ENCODE assay signal across 12 mouse cellular contexts in genomic region chr2:174285921-174286470, GRCm38 (mm10). TPM values are rescaled to one million over a fixed set of nuclear protein-coding genes. Genes with fewer than 3 reads are reported as not detected.
DNase-seq lines count a peak whose midpoint lies in the region; ATAC-seq and TF ChIP-seq lines count a peak whose summit lies in the region.
"Had no signal": no experiment of that assay in that cellular context is flagged by ENCODE, and none has a peak within 500 bp of the region (broad histone marks: within the 10 kb centered on the region; RNA-seq: fewer than 3 reads in every experiment).

No protein-coding gene starts in this region.

- peaks cover 37% of the 10 kb centered on the region for H3K36me3 ChIP-seq in heart, postnatal 0 days (replicated peaks; ENCODE audit: control insufficient read depth, insufficient read depth, low read length)
- H3K36me3 ChIP-seq in embryonic facial prominence, embryonic 11.5 days (replicated peaks; ENCODE audit: control insufficient read depth, insufficient read depth, low read depth, low read length) = peaks cover 28% of the 10 kb centered on the region
- H3K36me3 ChIP-seq in hindbrain, embryonic 16.5 days (ENCODE audit: control insufficient read depth, insufficient read depth, low read length) = peaks cover 34% of the 10 kb centered on the region
- H3K36me3 ChIP-seq in midbrain, embryonic 16.5 days (ENCODE audit: control insufficient read depth, insufficient read depth, low read length) = peaks cover 40% of the 10 kb centered on the region

- peaks cover 50% of the 10 kb centered on the region for H3K27me3 ChIP-seq in heart, postnatal 0 days (ENCODE audit: control insufficient read depth, insufficient read depth, low read length)
- H3K27me3 ChIP-seq in embryonic facial prominence, embryonic 11.5 days (ENCODE audit: control insufficient read depth, insufficient read depth, low read length) = peaks cover 31% of the 10 kb centered on the region
- H3K27me3 ChIP-seq in hindbrain, embryonic 16.5 days (replicated peaks; ENCODE audit: control insufficient read depth, insufficient read depth, low read length) = peaks cover 29% of the 10 kb centered on the region
- H3K27me3 ChIP-seq in midbrain, embryonic 16.5 days (ENCODE audit: control insufficient read depth, insufficient read depth, low read depth, low read length) = peaks cover 27% of the 10 kb centered on the region

- no peak for TF ChIP-seq CTCF in heart, postnatal 0 days (IDR thresholded peaks at IDR 0.05; ENCODE audit: low read depth)

- H3K4me1 ChIP-seq in heart, postnatal 0 days (ENCODE audit: control insufficient read depth, insufficient read depth) = no peaks in the 10 kb centered on the region
- H3K4me1 ChIP-seq in embryonic facial prominence, embryonic 11.5 days (ENCODE audit: control insufficient read depth, insufficient read depth, low read length) = no peaks in the 10 kb centered on the region
- peaks cover 17% of the 10 kb centered on the region for H3K4me1 ChIP-seq in hindbrain, embryonic 16.5 days (ENCODE audit: control insufficient read depth, insufficient read depth, low read depth, low read length)
- peaks cover 12% of the 10 kb centered on the region for H3K4me1 ChIP-seq in midbrain, embryonic 16.5 days (ENCODE audit: control insufficient read depth, insufficient read depth, low read length)

- peaks cover 4% of the 10 kb centered on the region; the same call in 1 of the 2 replicates for H3K9me3 ChIP-seq in heart, postnatal 0 days (replicated peaks; ENCODE audit: control insufficient read depth, low read length)
- H3K9me3 ChIP-seq in embryonic facial prominence, embryonic 11.5 days (replicated peaks; ENCODE audit: control insufficient read depth, low read length) = no peaks in the 10 kb centered on the region
- peaks cover 22% of the 10 kb centered on the region for H3K9me3 ChIP-seq in hindbrain, embryonic 16.5 days (ENCODE audit: control insufficient read depth, low read length)
- H3K9me3 ChIP-seq in midbrain, embryonic 16.5 days (replicated peaks; ENCODE audit: control insufficient read depth, low read length, poor library complexity, severe bottlenecking) = peaks cover 19% of the 10 kb centered on the region; the same call in 1 of the 2 replicates

- DNase-seq in heart, postnatal 0 days (ENCODE audit: low spot score) = no peak
- DNase-seq in heart, postnatal 14 days = no peak
- no peak for DNase-seq in embryonic facial prominence, embryonic 11.5 days (ENCODE audit: low spot score)
- DNase-seq in yolk sac, embryonic 10.5 days (ENCODE audit: low spot score) = no peak
- no peak for DNase-seq in urinary bladder, adult 2 months (ENCODE audit: low spot score)
- DNase-seq in left cerebral cortex, postnatal 25 days (ENCODE audit: low spot score in 2 of 2) = no peak
- DNase-seq: adrenal gland, postnatal 10 days; cerebellum, postnatal 25 days; kidney, adult 8-10 months; lung, postnatal 10 days had no signal

- H3K4me2 ChIP-seq in heart, postnatal 0 days (ENCODE audit: low read depth, low read length) = no peak overlapping the region
- peak overlapping the region; percentile 1; the same call in 1 of the 2 replicates for H3K4me2 ChIP-seq in embryonic facial prominence, embryonic 11.5 days (ENCODE audit: low read depth, low read length)
- no peak overlapping the region for H3K4me2 ChIP-seq in hindbrain, embryonic 16.5 days (ENCODE audit: low read length)
- no peak overlapping the region for H3K4me2 ChIP-seq in midbrain, embryonic 16.5 days (ENCODE audit: low read length)

- no peak for TF ChIP-seq EP300 in heart, postnatal 0 days (IDR thresholded peaks at IDR 0.05; ENCODE audit: low read depth)

- ATAC-seq in heart, postnatal 0 days (ENCODE audit: insufficient read depth, low read depth) = no peak
- ATAC-seq in embryonic facial prominence, embryonic 11.5 days (replicated peaks; ENCODE audit: insufficient number of reproducible peaks, low FRiP score, low TSS enrichment, low read depth) = no peak
- ATAC-seq in hindbrain, embryonic 16.5 days = no peak
- ATAC-seq in midbrain, embryonic 16.5 days = no peak

- intact Hi-C loops in heart, postnatal 14 days (cut with DNase I) = loop anchor here (10.0 kb wide), 1 partner anchor 1101 kb away; no protein-coding TSS in a partner anchor
- intact Hi-C loops in left cerebral cortex, postnatal 25 days (cut with DNase I) = loop anchor here (2.0 to 10.0 kb wide), 2 partner anchors 699 to 1101 kb away; no protein-coding TSS in a partner anchor

- H3K27ac ChIP-seq in heart, postnatal 0 days (ENCODE audit: low read depth) = no peak overlapping the region
- H3K27ac ChIP-seq in embryonic facial prominence, embryonic 11.5 days (replicated peaks; ENCODE audit: low read depth, low read length) = no peak overlapping the region
- no peak overlapping the region for H3K27ac ChIP-seq in hindbrain, embryonic 16.5 days (ENCODE audit: low read depth, low read length)
- no peak overlapping the region for H3K27ac ChIP-seq in midbrain, embryonic 16.5 days (ENCODE audit: low read length)

- H3K9ac ChIP-seq in heart, postnatal 0 days (replicated peaks; ENCODE audit: low read depth, low read length) = no peak overlapping the region
- no peak overlapping the region for H3K9ac ChIP-seq in embryonic facial prominence, embryonic 11.5 days (replicated peaks; ENCODE audit: low read length)
- H3K9ac ChIP-seq in hindbrain, embryonic 16.5 days (ENCODE audit: low read depth, low read length) = no peak overlapping the region
- H3K9ac ChIP-seq in midbrain, embryonic 16.5 days (ENCODE audit: low read depth, low read length) = no peak overlapping the region

- WGBS in heart, postnatal 0 days = 46% methylated on average over 34 of the region's 34 CpGs
- 42% methylated on average over 34 of the region's 34 CpGs for WGBS in embryonic facial prominence, embryonic 11.5 days
- WGBS in hindbrain, embryonic 16.5 days = 46% methylated on average over 34 of the region's 34 CpGs
- WGBS in midbrain, embryonic 16.5 days = 53% methylated on average over 34 of the region's 34 CpGs

- H3K4me3 ChIP-seq in heart, postnatal 0 days (ENCODE audit: low read depth, low read length) = 0 out of 2 replicates have a peak overlapping the region, but pooled peaks have one; percentile 29
- H3K4me3 ChIP-seq in embryonic facial prominence, embryonic 11.5 days (ENCODE audit: low read depth, low read length) = peak overlapping the region; percentile 1; the same call in 1 of the 2 replicates
- H3K4me3 ChIP-seq in hindbrain, embryonic 16.5 days (ENCODE audit: low read length) = peak overlapping the region; percentile 32
- H3K4me3 ChIP-seq in midbrain, embryonic 16.5 days (ENCODE audit: low read depth, low read length) = peak overlapping the region; percentile 10; the same call in 1 of the 2 replicates

RNA-seq across cellular contexts. Expression of gene Gnas, which starts 1.9 kb away (rescaled TPM):
- total RNA-seq in heart, postnatal 0 days (2014; rRNA removed; ENCODE audit: low replicate concordance) = 1,131 and 1,208 TPM in 2 replicates
- polyA plus RNA-seq in heart, postnatal 0 days (2015; fragmentation: Nextera tagmentation; extraction: Ambion mirVana) = 1,263 and 1,283 TPM in 2 replicates
- 1,000 to 10,000 TPM; 1,353 to 1,383 TPM for total RNA-seq in heart, postnatal 14 days (2021)
- polyA plus RNA-seq in embryonic facial prominence, embryonic 11.5 days (2014; fragmentation: Nextera tagmentation; extraction: Ambion mirVana) = 1,377 and 1,397 TPM in 2 replicates
- 1,030 and 1,626 TPM in 2 replicates for polyA plus RNA-seq in hindbrain, embryonic 16.5 days (2015; fragmentation: Nextera tagmentation; extraction: Ambion mirVana)
- polyA plus RNA-seq in midbrain, embryonic 16.5 days (2015; fragmentation: Nextera tagmentation; extraction: Ambion mirVana) = 1,445 and 1,454 TPM in 2 replicates
- polyA plus RNA-seq in urinary bladder, adult 2 months (2012; rRNA removed) = 1,052 and 1,187 TPM in 2 replicates
- total RNA-seq in left cerebral cortex, postnatal 25 days (2021) = 1,000 to 10,000 TPM; 1,712 to 1,744 TPM
